Mouse (Mus musculus) c-Kit-positive CD71-positive TER-119-positive erythroid progenitor cells, embryonic 14.5 days (primary cell): ENCODE results near the gene Gm11239.
"Not testable (repeated sequence)": the region's sequence is repeated elsewhere in the genome, so short reads cannot be mapped to it uniquely, and the experiment has no call there.

Source experiments
- DNase-seq: peaks from one replicate; pipeline ENCODE4 v3.0.0-alpha.2; 2013; ENCODE audit warnings: low spot score

Gene Gm11239

GRCm38 (mm10) chr4:73668054-73668453 lies at the start of gene Gm11239:
Gene Gm11239 (plus strand): TSS chr4:73668354.
- not testable (repeated sequence) for DNase-seq

- DNase-seq, result not testable (repeated sequence)
These were observed 45.5 kb upstream of the Gm11239 start, which contains the start of gene Gm11237 for GRCm38 (mm10) chr4:73622684-73623083. Gene Gm11237 (plus strand): TSS chr4:73622984.

GRCm38 (mm10) chr4:73637821-73638220 lies 30.3 kb upstream of the Gm11239 start, which contains the start of gene Gm11236:
Gene Gm11236 (plus strand): TSS chr4:73638121.
- DNase-seq, result not testable (repeated sequence)

- DNase-seq, result not testable (repeated sequence)
These were observed 6.3 kb upstream of the Gm11239 start for GRCm38 (mm10) chr4:73661864-73662263.

GRCm38 (mm10) chr4:73683216-73683615 lies 15.1 kb downstream of the Gm11239 start, which contains the start of gene Gm428:
Gene Gm428 (plus strand): TSS chr4:73683516.
- not testable (repeated sequence) for DNase-seq

- DNase-seq, result no peak
These were observed 50.6 kb downstream of the Gm11239 start for GRCm38 (mm10) chr4:73718761-73719160.

GRCm38 (mm10) chr4:73719819-73720218 lies 51.7 kb downstream of the Gm11239 start:
- DNase-seq, result no peak
